Mouse (Mus musculus) layer of hippocampus, adult 8-10 months (tissue): ENCODE data around the gene Asb15. TPM values are rescaled to one million over a fixed set of nuclear protein-coding genes. Genes with fewer than 3 reads are reported as not detected.

Experiments
- DNase-seq, 2 experiments: peaks; one replicate each; pipeline ENCODE4 v3.0.0; 2022; ENCODE audit warnings: low spot score in 2 of 2
- total RNA-seq, 4 experiments: library from RNA; stranded (reverse); gene quantifications; 2 replicates each; pipeline ENCODE4 v1.2.4; 2022

Asb15 gene
- total RNA-seq, 4 experiments from 2014 or later = 0.14 TPM; not detected in 3

DNA sequence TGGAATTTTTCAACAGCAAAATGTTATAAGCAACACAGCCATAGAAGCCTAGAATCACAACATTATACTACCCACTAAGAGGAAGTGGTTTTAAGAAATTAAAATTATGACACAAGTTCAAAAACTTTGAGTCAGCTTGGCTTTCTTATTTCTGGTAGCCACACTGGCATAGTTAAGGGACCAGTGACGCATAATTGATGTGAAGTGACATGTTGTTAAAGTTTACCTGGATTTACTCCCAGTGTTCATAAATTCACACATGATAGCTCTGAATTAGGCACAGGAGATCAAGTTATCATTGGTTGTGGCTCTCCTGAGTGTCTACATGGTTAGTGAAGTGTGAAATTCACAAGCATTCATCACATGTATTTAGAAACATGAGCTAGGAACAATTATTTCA is 36.9 kb downstream of the Asb15 start:
- DNase-seq = no peak

DNA sequence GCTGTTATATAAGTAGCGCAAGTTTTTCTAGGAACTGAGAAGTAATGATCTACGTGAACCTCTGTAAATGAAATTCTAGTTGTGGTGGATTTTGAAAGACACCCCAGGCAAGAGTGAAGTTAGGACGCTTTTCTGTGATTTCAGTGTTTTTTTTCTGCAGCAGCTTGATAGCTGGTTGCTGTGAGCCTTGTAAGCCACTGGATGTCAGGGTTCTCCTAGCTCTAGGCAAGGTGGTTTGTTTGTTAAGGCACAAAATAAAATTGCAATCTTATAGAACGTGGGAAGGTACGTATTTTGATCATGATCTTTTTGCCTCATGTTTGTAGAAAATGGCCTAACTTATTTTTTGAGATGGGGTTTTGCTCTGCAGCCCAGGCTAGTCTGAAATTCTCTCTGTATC is 41.0 kb downstream of the Asb15 start:
- DNase-seq = no peak

DNA sequence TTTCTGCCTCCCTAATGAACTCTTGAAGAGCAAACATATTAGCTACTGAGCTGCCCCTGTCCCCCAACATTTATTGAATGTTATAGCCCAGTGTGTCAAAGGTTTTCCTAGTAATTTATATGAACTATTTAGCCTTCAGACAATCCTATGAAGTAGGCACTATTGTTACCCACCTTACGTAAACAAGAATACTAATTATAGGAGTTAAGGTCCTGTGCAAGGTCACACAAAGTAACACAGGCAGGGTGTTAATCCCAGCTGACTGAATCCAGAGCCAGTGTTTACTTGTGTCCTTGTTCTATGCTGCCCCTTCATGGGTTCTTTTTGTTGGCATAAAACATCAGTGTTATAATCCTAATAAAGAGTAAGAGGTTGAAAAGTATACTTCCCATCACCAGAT is 41.8 kb downstream of the Asb15 start:
- no peak for DNase-seq

DNA sequence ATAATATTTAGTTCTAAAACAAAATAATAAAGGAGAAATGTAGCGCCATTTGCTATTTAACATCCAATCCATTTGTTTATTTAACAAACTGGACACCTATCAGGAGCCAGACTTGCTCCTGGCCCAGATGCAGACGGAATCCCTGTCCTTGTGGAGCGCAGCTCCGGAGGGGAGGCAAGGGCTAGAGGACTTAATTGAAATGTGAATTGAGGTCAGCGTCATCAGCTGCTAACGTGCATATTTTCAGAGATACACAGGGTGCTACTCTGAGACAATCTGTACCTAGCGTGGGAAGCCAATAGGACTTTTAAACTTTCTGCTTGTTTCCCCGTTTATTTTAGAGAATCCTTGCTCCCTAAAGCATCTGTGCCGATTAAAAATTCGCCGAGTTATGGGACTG is 42.3 kb downstream of the Asb15 start:
- no peak for DNase-seq

DNA sequence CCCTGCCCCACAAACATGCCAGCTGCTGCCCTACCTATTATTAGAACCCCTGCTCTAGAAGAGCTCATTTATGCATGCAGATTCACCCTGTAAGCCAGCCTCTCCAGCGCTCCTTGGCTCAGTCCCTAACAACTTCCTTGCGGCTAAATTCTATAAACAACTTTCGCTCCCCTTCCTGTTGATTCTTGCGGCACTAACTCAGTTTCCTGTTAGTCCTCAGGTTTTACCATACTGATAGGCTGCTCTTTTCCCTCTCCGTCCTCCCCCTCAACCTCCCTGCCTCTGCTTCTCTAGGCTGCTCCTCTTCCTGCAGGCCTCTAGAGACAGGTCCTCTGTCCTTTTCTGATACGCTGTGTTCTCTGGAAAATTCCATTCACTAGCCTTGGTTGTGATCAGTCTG is 43.2 kb downstream of the Asb15 start:
- DNase-seq = no peak

DNA sequence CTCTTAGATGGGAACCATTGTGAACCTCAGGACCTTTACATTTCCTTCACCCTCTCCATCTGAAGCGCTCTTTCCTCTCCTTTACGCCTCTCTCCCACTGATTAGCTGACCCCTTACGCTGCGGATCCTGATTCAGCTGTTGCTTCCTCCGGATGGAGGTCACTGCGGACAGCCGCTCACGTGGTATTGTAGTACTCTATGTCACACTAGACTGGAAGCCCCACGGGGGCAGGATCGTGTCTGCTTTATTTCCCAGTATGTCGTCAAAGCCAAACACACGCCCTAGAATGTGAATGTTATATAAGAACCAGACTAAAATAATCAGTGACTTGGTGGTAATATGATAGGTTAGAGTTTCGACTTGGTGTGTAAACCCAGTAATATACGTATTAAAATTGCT is 44.5 kb downstream of the Asb15 start:
- no peak for DNase-seq

DNA sequence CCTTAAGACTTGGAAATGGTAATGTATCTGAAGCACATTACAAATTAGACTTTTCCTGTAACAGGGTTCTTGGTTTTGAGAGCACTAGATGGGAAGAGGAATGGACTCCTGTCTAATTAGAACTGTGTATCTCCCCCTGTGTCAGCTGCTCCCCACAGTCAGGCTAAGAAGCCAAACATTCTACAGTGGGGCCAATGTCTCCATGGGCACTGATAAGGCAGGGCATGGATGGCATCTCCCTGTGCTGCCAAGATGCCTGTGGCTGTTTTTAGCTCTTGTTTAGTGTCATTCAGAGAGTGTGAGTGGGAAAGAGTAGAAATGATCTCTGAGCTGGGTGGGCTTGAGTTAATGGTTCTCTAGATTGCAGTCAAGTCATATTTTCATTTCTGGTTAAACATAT is 45.4 kb downstream of the Asb15 start:
- no peak for DNase-seq

DNA sequence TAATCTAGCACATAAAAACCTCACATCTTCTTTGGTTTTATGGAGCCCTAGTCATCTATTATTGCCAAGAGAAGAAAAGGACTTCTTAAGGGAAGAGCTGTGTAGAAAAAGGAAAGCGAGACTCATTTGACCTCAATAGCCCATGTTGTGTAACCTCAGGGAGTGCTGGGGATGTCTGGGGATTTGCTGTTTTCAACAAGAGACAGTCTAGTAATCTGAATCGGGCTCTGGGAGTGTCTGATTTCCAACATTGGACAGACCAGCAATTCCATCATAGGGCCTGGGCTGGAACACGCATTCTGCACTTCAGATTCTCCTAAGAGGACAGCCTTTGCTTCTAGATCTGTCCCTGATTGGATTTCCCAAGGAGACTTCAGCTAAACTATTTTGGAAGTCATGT is 55.5 kb downstream of the Asb15 start:
- DNase-seq = no peak

DNA sequence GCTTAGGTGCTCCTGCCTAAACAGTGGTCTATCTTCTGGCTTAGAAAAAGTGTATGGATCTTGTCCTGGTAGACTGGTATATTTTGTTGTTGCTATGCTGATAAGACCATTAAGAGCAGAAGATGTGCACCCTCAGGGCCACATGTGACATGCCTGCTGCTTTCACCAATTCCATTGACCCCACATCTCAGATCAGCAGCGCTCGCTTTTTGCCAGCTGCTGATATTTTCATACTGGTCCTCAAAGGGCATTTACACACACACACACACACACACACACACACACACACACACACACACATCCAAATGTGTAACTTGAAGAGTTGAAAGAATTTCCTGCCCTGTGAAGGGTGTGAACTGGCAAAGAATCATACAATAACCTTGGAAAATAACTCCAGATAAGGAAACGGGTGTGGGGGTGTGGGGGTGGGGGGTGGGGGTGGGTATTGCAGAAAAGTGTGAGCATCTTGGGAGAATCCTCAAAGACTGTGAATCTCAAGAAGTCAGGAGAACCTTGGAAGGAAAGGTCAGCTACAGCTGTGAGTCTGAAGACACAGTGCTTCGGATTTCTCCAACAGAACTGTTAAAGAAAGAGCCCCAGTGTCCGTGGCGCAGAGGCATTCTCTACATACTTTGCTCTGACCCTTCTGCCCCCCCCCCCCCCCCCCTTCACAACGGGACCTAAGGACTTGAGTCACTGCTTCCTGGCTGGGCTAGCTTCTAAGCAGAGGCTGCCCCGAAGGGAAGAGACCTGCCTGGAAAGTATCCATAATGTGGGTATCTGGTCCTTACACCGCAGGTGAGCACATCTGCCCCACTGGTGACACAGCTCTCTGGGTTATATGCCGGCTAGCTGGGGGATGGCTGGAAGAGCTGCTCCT is 57.7 kb downstream of the Asb15 start:
- no peak for DNase-seq

DNA sequence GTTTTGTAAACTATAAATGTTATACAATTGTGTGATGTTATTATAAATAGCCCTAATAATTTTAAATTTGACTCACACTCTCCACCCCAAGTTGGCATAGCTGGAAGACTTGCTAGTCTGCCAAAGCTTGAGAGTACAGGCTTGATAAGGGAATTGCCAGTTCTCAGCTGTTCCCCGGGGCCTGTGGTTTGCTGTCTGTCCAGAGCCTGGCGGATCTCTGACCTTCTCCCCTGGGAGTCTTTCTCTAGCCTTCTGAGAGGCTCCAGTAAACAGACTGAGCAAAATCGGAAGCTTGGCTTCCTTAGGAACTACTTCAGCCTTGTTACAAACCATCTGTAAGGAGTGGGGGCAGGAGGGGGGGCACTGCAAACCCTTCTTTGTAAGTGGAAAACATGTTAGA is 58.9 kb downstream of the Asb15 start:
- peak in 1 of 2 experiments; percentile 7 for DNase-seq

DNA sequence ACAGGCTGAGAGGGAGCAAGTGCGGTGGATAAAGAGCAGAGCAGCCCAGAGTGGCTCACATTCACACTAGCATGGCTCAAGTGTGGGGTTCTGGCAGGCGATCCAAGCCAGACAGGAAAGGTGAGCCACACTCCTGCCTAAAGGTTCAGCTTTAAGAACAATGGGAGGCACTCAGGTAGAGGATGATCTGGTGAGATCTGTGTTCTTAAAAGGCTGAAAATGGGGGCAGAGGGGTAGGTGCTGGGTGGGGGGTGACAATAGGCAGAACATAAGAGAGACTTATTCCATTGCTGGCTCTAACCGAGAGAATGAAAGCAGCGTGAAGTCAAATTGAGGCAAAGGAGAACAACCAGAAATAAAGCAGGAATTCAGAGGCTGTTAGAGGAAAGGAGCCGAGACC is 62.3 kb downstream of the Asb15 start:
- DNase-seq = no peak

DNA sequence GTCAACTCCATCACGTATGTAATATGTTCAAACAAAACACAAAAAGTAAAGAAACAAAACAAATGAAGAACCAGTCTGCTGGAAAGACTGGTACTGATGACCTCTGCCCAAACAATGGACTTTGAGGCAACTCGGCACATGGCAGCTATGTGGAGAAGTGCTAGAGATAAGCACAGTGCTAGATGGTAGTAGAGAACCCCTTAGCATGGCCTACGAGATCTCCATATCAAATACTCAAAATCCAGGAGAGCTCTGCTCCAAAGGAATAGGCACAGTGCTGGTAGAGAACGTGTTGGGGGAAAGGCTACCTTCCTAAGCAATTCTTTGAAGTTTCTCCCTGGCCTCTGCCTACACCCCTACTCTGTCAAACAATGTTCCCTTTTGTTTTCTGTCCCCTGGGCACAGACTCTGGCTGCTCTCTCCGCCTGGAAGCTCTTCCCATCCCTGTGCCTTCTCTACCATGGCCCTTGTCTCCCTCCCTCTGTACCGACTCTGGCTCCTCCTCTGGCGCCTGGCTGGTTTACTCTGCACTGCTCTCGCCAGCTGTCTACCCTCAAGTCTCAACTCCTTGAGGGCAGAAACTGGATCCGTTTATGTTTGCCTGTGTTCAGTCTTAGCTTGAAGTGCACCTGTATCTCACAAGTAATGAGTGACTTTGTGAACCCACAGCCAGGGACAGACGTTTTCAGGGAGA is 63.7 kb downstream of the Asb15 start:
- no peak for DNase-seq

DNA sequence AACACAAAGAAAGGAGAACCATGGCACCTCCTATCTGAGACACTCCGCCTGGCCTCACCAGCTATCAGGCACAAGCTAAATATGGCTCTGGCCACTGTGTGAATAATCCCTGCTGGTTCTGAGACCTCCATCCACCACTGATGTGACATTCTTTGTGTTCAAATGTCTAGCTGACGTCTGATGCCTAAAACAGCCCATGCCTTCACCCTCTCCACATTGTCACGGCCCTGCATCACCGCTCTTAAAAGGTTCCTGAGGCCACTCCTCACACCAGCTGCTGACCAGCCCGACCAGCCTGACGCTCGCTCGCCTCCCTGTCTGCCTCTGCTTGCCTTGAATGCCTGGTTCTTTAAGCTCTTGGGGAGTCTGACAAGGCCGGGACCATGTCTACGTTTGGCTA is 69.6 kb downstream of the Asb15 start, which contains the start of gene Lmod2:
Gene Lmod2, plus strand, starts transcription at position 263 of the 400 bp plus-strand sequence.
- no peak for DNase-seq

DNA sequence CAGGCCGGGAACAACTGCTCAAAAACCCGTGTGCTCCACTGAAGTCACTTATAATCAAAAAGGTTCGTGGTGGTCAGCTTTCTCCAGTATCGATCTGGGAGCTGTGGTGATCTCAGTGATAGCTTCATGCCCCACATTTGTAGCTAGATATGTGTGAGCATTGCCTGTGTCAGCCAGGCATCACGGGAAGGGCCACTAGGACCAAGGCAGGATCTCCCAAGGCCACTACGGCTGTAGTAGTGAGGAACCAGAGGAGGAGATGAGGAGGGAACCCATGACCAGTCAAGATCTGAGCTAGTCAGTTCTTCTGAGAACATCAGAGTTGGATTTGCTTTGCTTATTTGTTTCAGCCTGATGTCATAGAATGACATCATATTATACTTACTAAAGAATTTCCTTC is 71.2 kb downstream of the Asb15 start:
- DNase-seq = no peak

DNA sequence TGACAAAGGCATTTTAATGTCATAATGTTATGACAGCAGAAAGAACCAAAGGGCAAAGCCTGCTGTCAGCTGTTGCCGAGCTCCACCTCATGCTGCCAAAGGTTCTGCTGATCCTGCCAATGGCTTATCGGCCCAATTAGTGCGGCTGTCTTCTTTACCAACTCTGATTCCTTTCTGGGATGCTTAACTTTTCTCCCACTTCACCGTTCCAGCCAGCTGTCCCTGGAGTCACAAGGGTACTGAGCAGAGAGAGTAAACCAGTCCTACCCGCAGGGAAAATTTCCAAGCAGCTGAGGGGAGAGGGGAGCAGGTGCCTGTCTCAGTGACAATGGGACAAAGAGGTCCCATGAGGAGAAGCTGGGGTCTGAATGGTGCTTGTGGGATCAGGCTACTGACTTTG is 71.7 kb downstream of the Asb15 start:
- DNase-seq = no peak

DNA sequence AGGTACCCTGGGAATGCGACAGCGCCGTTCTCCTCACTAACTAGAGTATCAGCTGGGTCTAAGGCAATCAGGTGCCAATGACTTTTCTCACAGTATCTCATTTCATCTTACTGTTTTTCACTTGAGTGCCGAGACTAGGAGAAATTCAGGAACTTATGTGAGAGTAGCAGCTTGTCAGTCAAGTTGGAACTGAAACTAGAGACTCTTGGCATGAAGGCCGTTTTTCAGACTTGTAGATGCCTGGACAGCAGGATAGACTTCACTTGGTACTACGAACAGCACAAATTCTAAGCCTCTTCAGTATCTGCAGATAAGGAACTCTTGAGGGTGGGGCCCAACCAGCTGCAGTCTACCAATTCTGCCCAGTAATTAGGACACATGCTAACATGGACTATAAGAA is 72.2 kb downstream of the Asb15 start:
- DNase-seq = no peak

DNA sequence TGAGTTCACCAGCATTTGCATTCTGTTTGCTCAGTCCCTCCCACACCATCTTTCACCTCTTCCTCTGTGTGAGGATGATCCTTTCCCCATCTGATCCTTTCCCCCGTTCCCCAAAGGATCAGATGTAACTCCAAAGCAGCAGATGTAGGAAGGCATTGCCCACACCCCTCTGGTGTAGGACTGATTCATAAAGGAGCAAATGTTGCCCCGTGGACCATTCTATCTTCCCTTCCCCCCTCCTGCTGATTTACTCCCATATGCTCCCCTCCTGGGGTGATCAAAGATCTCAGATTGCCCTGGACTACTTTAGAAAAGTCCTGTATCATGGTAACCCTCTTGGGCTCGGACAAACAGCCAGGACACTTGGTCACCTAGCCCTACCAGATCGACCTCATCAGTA is 72.8 kb downstream of the Asb15 start:
- no peak for DNase-seq

DNA sequence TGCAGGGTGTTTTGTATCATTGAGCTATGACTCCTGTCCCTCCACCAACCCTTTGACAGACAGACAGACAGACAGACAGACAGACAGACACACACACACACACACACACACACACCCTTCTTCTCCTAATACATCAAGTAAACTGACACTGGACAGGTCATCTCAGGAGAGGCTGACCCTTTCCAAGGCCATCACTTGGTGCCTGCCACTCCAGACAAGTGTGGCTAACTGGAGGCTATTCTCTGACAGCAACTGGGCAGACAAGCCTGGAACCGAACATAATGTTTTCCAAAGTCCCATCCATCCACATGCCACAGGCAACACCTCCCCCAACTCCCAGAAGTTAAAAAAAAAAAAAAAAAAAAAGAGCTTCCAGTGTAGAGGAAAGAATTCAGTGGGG is 73.7 kb downstream of the Asb15 start:
- no peak for DNase-seq

DNA sequence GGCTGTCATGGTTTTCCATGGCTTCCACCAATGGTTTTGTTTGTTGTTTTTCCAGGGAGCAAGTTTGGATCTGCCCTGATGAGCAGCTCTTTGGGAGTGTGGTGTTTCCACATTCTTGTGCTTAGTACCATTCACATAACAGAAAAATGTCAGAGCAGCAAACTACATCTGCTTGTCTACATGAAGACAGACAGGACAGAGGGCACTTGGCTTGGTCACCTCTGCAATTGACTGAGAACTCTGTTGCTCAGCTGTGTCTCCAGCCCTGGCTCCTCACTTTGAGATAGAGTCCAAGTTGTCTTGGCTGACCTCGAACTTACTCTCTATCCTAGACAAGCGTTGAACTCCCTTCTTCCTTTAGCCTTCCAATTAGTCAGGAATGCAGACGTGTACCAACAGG is 74.4 kb downstream of the Asb15 start:
- no peak for DNase-seq

DNA sequence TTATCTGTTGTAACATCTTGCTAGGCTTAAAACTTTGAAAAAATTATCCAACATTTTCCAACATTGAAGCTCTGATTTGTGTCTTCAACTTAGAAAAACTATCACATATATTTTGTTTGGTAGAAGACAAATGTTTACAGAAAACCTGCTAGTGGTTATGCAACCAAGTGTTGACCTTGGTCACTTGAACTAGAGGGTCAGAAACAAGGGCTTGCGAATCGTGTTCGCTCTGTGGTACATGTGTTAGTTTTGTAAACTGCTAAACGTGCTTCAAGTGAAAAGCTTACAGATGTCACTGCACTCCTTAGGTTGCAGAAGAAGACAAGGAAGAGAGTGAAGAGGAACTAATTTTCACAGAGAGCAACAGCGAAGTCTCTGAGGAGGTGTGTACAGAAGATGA is 75.0 kb downstream of the Asb15 start:
- DNase-seq = no peak

DNA sequence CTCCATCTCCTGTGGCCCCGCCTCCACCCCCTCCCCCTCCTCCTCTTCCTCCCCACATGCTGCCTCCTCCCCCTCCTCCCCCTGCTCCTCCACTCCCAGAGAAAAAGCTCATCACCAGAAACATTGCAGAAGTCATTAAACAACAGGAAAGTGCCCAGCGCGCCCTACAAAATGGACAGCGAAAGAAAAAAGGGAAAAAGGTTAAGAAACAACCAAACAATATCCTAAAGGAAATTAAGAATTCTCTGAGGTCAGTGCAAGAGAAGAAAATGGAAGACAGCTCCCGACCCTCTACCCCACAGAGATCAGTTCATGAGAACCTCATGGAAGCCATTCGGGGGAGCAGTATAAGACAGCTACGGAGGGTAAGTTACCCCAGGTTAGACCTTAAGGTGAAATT is 76.3 kb downstream of the Asb15 start:
- DNase-seq = no peak

DNA sequence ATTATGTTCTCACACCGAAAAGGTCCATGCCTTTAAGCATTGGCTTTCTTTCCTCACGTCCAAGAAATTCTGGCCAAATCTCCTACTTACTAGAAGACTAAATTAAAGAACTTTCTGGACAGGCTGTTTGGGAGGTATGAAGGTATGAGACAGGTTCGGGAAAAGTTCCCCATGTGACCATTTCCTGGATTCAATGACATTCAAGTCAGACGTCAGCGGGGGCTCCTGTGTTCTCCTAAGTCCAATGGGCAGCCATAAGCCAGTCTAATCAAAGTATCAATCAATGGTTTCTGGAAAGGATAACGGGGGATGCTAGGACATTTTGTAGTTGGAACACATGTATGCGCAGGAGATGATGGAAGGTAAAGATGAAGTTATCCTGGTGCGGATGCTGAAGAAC is 77.7 kb downstream of the Asb15 start:
- DNase-seq = no peak

DNA sequence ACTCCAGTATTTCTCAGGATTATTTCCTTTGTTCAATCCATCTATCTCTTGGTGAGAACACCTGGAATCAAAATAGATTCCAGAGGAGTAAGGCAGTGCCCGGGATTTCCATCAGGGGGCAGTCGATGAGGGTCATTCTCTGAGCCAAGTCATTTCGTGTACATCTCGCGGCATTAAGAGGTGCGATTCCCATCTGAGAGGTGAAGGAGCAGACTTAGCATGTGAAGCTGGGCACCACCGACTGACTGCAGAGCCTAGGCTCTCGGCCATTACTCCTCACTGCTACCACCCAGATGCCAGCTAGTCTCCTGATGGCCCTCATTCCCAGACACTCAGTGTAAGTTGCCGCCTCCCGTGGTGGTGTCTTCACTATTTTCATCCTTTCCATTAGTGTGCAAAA is 78.6 kb downstream of the Asb15 start:
- no peak for DNase-seq
